ENCODE assay signal across 8 mouse cellular contexts in genomic region chr10:128492633-128493311, GRCm38 (mm10). TPM values are rescaled to one million over a fixed set of nuclear protein-coding genes. Genes with fewer than 3 reads are reported as not detected.
A peak's percentile ranks its signal among the peaks of the same experiment; 100 is the strongest.
DNase-seq lines count a peak whose midpoint lies in the region; ATAC-seq and TF ChIP-seq lines count a peak whose summit lies in the region.

No protein-coding gene starts in this region.

- DNase-seq in CD4-positive helper T cell, adult 2 months (ENCODE audit: low read depth, low spot score) = peak; percentile 57
- peak; percentile 94 for DNase-seq in R1 (ENCODE audit: low read depth, low spot score)
- peak; percentile 31 for DNase-seq in embryo, embryonic 11.5 days (ENCODE audit: low read depth, low spot score)
- peak; percentile 79 for DNase-seq in heart, adult 8-10 months (ENCODE audit: low spot score)
- peak; percentile 85 for DNase-seq in kidney, adult 2 months
- peak; percentile 84 for DNase-seq in yolk sac, embryonic 10.5 days (ENCODE audit: low spot score)

- H3K9me3 ChIP-seq in liver, embryonic 16.5 days (replicated peaks; ENCODE audit: control insufficient read depth, low read length) = no peaks in the 10 kb centered on the region
- no peaks in the 10 kb centered on the region for H3K9me3 ChIP-seq in neural tube, embryonic 13.5 days

- ATAC-seq in liver, embryonic 16.5 days (ENCODE audit: low read depth) = peak; percentile 42
- ATAC-seq in neural tube, embryonic 13.5 days (ENCODE audit: low read depth) = peak; percentile 26; the same call in 1 of the 2 replicates

- 1% methylated on average over 12 of the region's 12 CpGs for WGBS in kidney, adult 2 months
- WGBS in liver, embryonic 16.5 days (ENCODE audit: insufficient replicate concordance) = 17% methylated on average over 12 of the region's 12 CpGs
- 29% methylated on average over 12 of the region's 12 CpGs for WGBS in neural tube, embryonic 13.5 days

- peaks cover 1% of the 10 kb centered on the region; the same call in 1 of the 2 replicates for H3K36me3 ChIP-seq in kidney, adult 2 months (ENCODE audit: control insufficient read depth, insufficient read depth, low read length)
- peaks cover 35% of the 10 kb centered on the region for H3K36me3 ChIP-seq in liver, embryonic 16.5 days (ENCODE audit: control insufficient read depth, insufficient read depth)
- H3K36me3 ChIP-seq in neural tube, embryonic 13.5 days = peaks cover 42% of the 10 kb centered on the region

- no peak for TF ChIP-seq CTCF in kidney, adult 2 months (conservative IDR thresholded peaks at IDR 0.05; ENCODE audit: insufficient read depth, insufficient read length, low read depth, low read length)

- H3K27ac ChIP-seq in kidney, adult 2 months (ENCODE audit: insufficient read depth, low read depth, low read length) = peak overlapping the region; percentile 96
- H3K27ac ChIP-seq in liver, embryonic 16.5 days (ENCODE audit: low read length) = peak overlapping the region; percentile 96
- peak overlapping the region; percentile 97 for H3K27ac ChIP-seq in neural tube, embryonic 13.5 days (replicated peaks)

- no peaks in the 10 kb centered on the region for H3K27me3 ChIP-seq in kidney, adult 2 months (replicated peaks; ENCODE audit: control insufficient read depth, insufficient read depth, low read length)
- H3K27me3 ChIP-seq in liver, embryonic 16.5 days (ENCODE audit: control insufficient read depth, insufficient read depth, low read depth, low read length) = no peaks in the 10 kb centered on the region
- no peaks in the 10 kb centered on the region for H3K27me3 ChIP-seq in neural tube, embryonic 13.5 days

- H3K9ac ChIP-seq in liver, embryonic 16.5 days (ENCODE audit: low read depth, low read length) = peak overlapping the region; percentile 95
- peak overlapping the region; percentile 96 for H3K9ac ChIP-seq in neural tube, embryonic 13.5 days

- TF ChIP-seq POLR2A in kidney, adult 2 months (IDR thresholded peaks at IDR 0.05; ENCODE audit: low read depth, low read length) = no peak

- H3K4me3 ChIP-seq in kidney, adult 2 months (ENCODE audit: insufficient read depth, low read depth, low read length) = peak overlapping the region; percentile 90
- H3K4me3 ChIP-seq in liver, embryonic 16.5 days (ENCODE audit: low read depth, low read length) = peak overlapping the region; percentile 92
- peak overlapping the region; percentile 87 for H3K4me3 ChIP-seq in neural tube, embryonic 13.5 days

- peak overlapping the region; percentile 92 for H3K4me2 ChIP-seq in liver, embryonic 16.5 days (ENCODE audit: low read depth, low read length)
- peak overlapping the region; percentile 76 for H3K4me2 ChIP-seq in neural tube, embryonic 13.5 days

- H3K4me1 ChIP-seq in kidney, adult 2 months (ENCODE audit: control insufficient read depth, insufficient read depth, low read length) = peaks cover 22% of the 10 kb centered on the region
- peaks cover 36% of the 10 kb centered on the region for H3K4me1 ChIP-seq in liver, embryonic 16.5 days (ENCODE audit: control insufficient read depth, low read depth, low read length)
- H3K4me1 ChIP-seq in neural tube, embryonic 13.5 days (replicated peaks) = peaks cover 56% of the 10 kb centered on the region

RNA-seq across cellular contexts. Expression of gene Myl6, which starts 1.2 kb away (rescaled TPM):
- total RNA-seq in heart, adult 8-10 months (2022) = 100 to 1,000 TPM; 202 to 251 (median 236) TPM
- 897 and 1,416 TPM in 2 replicates for polyA plus RNA-seq in kidney, adult 2 months (2012; rRNA removed)
- 448 and 465 TPM in 2 replicates for polyA plus RNA-seq in liver, embryonic 16.5 days (2015; fragmentation: Nextera tagmentation; extraction: Ambion mirVana)
- polyA plus RNA-seq in neural tube, embryonic 13.5 days (2015; fragmentation: Nextera tagmentation; extraction: Ambion mirVana) = 1,017 and 1,105 TPM in 2 replicates

RNA-seq across cellular contexts. Expression of gene Myl6b, which starts 5.7 kb away (rescaled TPM):
- total RNA-seq in heart, adult 8-10 months (2022) = 1 to 10 TPM; 3.2 to 4.1 (median 3.4) TPM
- 8.4 and 10.6 TPM in 2 replicates for polyA plus RNA-seq in kidney, adult 2 months (2012; rRNA removed)
- 1.8 and 2.0 TPM in 2 replicates for polyA plus RNA-seq in liver, embryonic 16.5 days (2015; fragmentation: Nextera tagmentation; extraction: Ambion mirVana)
- 4.1 and 5.0 TPM in 2 replicates for polyA plus RNA-seq in neural tube, embryonic 13.5 days (2015; fragmentation: Nextera tagmentation; extraction: Ambion mirVana)

RNA-seq across cellular contexts. Expression of gene Esyt1, which starts 32.9 kb away (rescaled TPM):
- 10 to 100 TPM; 16.5 to 17.5 (median 17.1) TPM for total RNA-seq in heart, adult 8-10 months (2022)
- 24.5 and 25.5 TPM in 2 replicates for polyA plus RNA-seq in kidney, adult 2 months (2012; rRNA removed)
- polyA plus RNA-seq in liver, embryonic 16.5 days (2015; fragmentation: Nextera tagmentation; extraction: Ambion mirVana) = 10.3 and 10.5 TPM in 2 replicates
- 31.5 and 35.1 TPM in 2 replicates for polyA plus RNA-seq in neural tube, embryonic 13.5 days (2015; fragmentation: Nextera tagmentation; extraction: Ambion mirVana)

RNA-seq across cellular contexts. Expression of gene Smarcc2, which starts 33.7 kb away (rescaled TPM):
- 10 to 100 TPM; 76.2 to 83.2 (median 79.1) TPM for total RNA-seq in heart, adult 8-10 months (2022)
- 81.3 and 81.4 TPM in 2 replicates for polyA plus RNA-seq in kidney, adult 2 months (2012; rRNA removed)
- 20.3 and 22.6 TPM in 2 replicates for polyA plus RNA-seq in liver, embryonic 16.5 days (2015; fragmentation: Nextera tagmentation; extraction: Ambion mirVana)
- 176 and 184 TPM in 2 replicates for polyA plus RNA-seq in neural tube, embryonic 13.5 days (2015; fragmentation: Nextera tagmentation; extraction: Ambion mirVana)

RNA-seq across cellular contexts. Expression of gene Zc3h10, which starts 54.8 kb away (rescaled TPM):
- total RNA-seq in heart, adult 8-10 months (2022) = 1 to 10 TPM; 5.7 to 9.9 (median 6.8) TPM
- 10.0 and 11.3 TPM in 2 replicates for polyA plus RNA-seq in kidney, adult 2 months (2012; rRNA removed)
- polyA plus RNA-seq in liver, embryonic 16.5 days (2015; fragmentation: Nextera tagmentation; extraction: Ambion mirVana) = 4.9 and 5.7 TPM in 2 replicates
- polyA plus RNA-seq in neural tube, embryonic 13.5 days (2015; fragmentation: Nextera tagmentation; extraction: Ambion mirVana) = 19.4 and 19.9 TPM in 2 replicates

Comparison
In these comparisons a context has a peak if more than half of its experiments do, and no peak if none do; other contexts are left out.
1. Peak in every context shown above with its lines: DNase-seq, ATAC-seq, H3K4me3 ChIP-seq and H3K27ac ChIP-seq.
2. DNase-seq: peak in every context shown above with its lines; median percentile 94 in R1; 85 in kidney, adult 2 months; 84 in yolk sac, embryonic 10.5 days; 79 in heart, adult 8-10 months; 57 in CD4-positive helper T cell, adult 2 months; 31 in embryo, embryonic 11.5 days.